Mouse (Mus musculus) forebrain, embryonic 10.5 days (tissue): Measurements from ENCODE around the gene Rasgrp3. TPM values are rescaled to one million over a fixed set of nuclear protein-coding genes. Genes with fewer than 3 reads are reported as not detected.

ENCODE experiments used
- polyA plus RNA-seq: library from polyadenylated mRNA; unstranded; fragments of >200 nt; fragmentation: Nextera tagmentation; extraction: Ambion mirVana; gene quantifications from 2 replicates; pipeline ENCODE4 v1.2.1, GENCODE M21; 2016

The Rasgrp3 gene
- polyA plus RNA-seq, 1 experiment from 2014 or later: 6.6 TPM

Other genes with a start within 250 kb of the Rasgrp3 start
- 27.4 and 29.4 TPM in 2 replicates for gene Fam98a, start 116.0 kb downstream of the Rasgrp3 start, polyA plus RNA-seq